Mouse (Mus musculus) naive thymus-derived CD4-positive, alpha-beta T cell, adult 2 months (primary cell): ENCODE data around the gene Slain1.
A peak's percentile ranks its signal among the peaks of the same experiment; 100 is the strongest.
"Not testable (repeated sequence)": the region's sequence is repeated elsewhere in the genome, so short reads cannot be mapped to it uniquely, and the experiment has no call there.

Experiments
- DNase-seq: peaks from one replicate; pipeline ENCODE4 v3.0.0-alpha.2; 2011; ENCODE audit warnings: low read depth

The Slain1 gene

DNA sequence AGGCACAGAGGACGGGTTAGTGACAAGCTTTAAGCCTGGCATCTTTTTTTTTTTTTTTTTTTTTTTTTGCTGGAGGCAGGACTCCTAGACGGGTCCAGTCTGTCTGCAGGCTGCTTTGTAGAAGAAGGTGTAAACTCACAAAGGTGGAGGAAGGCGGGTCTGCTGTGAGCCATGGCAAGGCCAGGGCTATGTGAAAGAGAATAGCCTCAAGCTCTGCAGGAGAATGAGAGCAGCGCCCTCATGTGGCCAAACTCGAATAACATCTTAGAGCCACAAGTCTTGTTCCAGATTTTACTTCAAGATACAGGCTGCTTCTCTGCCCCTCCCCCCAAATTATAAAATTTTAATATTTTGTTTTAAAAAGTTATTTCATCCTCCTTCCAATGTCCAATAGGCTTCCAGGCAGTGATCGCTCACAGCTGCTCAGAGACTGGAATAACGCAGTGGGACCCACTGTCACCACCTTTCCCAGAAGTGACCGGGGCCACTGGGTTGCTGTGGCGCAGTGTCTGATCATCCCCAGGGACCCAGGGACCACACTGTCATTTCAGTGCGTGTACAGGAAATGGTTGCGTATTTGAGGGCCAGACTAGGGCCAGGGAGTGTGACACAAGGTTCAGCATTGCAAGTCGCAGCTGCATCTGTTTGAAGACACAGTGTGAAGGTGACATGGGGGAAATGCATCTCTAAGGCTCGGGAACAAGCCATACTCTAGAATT, 70.8 kb downstream of the Slain1 start:
- DNase-seq = peak; percentile 72

DNA sequence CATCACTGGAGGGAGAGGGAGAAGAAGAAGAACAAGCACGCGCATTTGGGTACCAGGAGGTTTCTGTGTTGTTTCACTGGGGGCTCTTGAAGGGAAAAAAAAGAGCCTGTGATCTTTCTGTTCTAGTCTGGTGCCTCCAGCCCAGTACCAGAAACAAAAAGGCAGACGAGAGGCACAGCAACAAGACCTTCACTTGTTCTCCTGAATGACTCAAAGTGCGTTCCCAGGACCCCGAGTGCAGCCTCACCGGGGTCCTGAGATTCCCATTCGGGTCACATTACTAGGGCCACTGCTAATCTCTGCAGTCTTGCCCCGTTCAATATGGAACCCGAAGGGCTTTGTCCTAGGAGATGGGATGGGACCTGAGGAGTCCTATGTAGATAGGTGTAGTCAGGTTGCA, 73.3 kb downstream of the Slain1 start:
- no peak for DNase-seq

DNA sequence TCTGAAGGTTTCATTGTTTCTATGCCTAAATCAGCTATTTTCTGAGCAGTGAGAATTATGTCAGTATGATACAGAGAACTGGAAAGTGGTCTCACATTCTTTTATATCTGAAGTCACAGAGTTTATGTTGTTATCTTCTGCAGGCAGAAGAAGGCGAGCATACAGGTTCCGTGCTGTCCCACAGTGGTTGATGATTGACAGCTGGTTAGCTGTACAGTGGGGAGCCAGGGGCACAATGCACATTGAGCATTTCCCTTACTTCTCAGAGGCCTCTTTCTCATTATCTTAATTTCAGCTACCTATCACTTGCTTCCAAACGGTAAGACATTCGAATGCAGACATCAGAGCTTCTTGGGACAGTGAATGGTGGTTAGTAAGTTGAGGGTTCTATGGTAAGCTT, 73.8 kb downstream of the Slain1 start:
- no peak for DNase-seq

DNA sequence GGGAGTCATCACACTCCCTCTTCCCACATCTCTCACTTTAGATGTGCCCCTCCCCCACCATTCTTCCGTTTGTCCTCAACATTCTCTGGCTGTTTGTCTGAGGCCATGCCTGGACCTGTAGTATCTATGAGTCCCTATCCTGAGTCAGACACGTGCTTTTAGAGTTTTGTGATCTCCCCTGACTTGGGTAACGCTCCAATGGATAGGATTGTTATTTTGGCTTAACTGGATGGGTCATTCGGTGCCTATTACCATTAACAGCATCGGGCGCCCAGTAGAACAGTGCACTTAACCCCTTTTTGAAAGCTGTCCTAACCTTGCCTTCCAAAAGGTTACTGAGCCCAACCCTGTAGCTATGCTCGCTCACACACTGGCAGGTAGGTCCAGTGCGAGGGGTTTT, 78.5 kb downstream of the Slain1 start:
- no peak for DNase-seq

DNA sequence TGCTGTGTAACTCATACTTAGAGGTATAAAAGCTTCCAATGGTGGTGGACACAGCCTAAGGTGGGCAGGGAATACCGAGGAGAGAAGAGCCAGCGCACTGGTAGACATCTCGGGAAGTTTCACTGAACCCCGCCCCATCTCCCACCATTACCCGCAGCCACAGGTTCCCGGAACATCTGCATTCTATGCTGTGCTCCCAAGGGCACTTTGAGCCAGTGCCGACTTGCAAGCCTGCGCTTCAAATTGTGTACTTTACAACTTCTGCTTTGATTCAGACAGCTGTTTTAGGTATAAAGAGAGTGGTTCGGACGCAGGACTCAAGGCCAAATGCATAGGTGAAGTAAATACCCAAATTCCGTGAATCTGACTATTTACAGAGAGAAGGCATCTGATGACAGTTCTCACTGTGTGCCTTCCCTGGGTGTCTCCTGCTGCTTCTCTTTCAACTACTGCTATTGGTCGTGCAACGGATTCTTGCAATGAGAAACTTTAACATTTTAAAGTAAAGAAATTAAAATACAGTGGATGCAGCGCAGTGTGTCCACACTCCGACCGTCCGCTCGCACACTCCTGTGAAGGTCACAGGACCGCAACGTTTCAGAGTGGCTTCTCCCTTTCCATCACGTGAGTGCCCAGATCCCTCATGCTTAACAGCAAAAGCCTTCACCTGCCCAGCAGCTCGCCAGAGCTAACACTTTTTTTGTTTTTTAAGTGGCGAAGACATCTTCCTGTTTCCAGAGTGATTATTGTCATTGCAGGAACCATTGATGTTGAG, 79.1 kb downstream of the Slain1 start:
- no peak for DNase-seq

DNA sequence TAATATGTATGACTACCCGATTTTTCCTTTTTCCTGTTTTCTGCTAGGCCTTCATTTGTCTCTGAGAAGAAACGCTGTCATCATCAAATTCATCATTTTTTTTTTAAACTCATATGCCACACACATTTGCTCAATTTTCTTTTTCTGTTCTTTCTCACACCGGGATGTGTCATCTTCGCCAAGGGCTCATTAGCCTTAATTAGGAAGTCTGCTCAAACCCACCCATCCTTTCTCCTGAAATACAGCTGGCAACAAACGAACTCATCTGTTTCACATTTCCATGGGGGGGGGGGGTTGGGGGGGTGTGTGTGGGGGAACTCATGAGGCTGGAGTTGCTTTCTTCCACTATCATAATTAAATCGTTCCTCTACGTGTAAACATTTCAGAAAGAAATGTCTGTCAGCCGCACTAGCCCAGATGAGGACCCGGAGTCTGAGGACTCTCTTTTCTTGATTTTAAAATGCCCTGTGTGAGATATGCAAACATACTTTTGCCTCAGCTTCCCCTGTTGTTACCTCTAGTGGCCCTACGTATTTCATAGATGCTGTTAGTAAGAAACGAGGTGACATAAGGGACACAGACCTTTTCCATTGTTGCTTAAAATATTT, 79.8 kb downstream of the Slain1 start:
- no peak for DNase-seq

DNA sequence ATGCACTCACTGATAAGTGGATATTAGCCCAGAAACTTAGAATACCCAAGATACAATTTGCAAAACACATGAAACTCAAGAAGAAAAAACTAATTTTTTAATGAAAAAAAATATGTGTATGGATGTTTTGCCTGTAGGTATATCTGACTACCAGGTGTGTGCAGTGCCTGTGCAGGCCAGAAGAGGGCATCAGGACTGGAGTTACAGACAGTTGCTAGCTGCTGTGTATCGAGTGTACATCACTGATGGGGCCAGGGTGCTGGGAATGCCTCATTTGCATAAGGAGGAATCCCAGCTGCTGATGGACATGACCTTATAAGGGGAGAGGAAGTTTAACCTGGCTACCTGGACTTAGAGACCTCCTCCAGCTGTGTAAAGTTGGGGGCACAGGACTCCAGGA, 82.6 kb downstream of the Slain1 start:
- DNase-seq = no peak

DNA sequence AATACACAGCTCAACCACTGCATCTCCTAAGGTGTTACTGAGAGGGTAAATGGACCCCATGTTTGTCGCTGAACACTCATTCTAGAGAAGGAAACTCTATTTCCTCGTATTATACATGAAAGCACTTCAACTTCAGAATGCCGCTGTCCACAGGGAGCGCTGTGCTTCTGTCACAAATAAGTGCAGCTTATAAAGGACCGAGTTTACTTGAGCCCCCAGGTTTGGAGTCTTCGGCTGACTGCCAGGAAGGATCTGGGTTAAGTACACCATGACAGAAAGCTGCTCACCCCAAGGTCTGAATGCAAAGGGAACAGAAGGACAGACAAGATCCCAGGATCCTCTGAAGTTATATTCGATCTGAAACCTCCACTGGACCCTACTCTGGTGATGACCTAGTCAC, 91.2 kb downstream of the Slain1 start:
- DNase-seq = no peak

DNA sequence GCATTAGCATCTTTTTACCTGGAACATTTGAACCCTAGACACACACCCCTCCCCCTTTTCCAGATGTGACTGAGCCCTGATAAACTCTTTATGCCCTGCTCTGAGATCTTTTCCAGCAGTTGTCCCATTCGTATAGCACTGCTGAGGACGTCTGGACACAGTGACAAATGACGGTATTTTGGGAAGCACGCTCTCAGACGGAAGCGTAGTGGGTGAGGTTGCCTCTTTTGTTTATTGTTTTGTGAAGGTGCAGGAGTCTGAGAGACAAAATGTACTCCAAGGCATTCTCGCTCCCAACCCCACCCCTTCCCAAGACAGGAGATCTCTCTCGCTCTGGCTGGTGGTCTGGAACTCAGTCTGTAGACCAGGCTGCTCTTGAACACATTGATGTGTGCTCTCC, 92.1 kb downstream of the Slain1 start:
- no peak for DNase-seq

DNA sequence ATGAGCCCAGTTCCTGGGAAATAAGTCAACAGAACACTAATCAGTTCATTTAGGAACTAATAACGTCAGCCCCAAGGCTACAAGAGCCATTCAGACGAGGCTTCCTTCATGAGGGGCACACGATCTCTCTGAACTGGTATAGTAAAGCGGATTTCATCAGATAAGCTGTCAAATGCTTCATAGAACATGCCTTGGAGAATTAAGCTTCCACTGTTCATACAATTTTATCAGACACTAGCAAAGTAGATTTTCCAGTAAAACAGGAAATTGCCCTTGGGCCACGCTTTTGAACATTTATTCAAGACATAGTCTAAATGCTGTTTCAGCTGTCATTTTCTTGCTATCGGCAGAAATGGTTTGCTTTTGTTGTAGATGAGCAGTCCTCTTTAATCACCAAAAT, 97.3 kb downstream of the Slain1 start:
- no peak for DNase-seq

DNA sequence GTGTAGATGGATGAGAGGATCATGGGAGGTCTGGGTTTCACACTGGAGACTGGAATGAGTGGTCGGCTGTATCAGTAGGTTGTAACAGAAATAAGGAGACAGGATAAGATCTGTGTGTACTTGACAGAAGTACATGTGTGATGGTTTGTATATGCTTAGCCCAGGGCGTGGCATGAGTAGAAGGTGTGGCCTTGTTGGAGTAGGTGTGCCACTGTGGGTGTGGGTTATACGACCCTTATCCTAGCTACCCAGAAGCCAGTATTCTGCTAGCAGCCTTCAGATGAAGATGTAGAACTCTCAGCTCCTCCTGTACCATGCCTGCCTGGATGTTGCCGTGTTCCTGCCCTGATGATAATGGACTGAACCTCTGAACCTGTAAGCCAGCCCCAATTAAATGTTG, 100.6 kb downstream of the Slain1 start:
- DNase-seq = not testable (repeated sequence)

DNA sequence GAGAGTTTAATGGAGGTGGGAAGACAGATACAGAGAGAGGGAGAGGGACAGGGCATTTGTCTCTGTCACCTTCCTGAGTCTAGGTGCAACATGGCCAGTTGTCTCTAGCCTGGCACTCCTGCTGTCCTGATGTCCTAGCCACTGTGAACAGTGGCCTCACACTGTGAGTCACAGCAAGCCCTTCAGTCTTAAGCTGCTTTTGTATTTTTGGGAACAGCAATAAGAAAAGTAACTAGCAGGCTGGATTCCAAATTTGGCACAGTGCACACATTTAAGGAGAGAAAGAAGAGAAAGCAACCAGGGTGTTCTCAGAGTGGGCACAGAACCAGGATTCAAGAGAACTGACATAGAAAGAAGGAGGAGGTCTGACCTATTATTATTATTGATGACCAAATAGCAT, 101.4 kb downstream of the Slain1 start:
- no peak for DNase-seq

DNA sequence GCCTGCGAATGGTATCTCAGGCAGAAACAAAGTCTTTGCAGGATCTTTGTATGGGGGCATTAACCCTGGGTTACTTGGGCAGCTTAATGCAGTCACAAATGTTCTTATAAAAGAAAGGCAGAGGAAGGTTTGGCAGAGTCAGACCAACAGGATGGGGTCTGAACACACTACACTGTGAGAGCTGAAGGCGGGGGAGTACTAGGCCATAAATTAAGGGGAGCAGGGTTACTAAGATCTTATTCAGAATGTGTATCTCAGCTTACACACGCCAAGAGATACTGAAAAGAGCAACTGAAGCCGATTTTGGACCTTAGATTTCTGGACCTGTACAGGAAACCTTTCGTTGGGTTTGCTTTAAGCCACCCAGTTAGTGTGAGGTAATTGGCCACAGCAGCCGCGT, 102.7 kb downstream of the Slain1 start:
- no peak for DNase-seq

DNA sequence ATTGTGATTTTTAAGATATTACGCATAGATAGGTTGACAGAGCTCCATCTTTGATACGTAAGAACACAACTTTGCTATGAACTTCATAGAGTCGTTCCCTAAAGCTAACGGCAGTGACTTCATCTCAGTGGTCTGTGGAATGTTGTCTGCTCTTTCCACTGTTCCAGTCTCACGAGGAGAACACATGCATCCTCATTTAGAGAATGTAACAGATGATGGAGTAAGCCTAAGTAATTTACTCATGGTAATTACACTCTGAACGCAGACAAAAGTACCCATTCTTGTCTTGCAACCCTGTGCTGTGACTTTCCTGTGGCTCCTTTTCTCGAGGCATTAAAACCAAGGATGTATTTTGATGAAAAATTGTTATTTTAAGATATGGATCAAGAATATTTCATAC, 104.0 kb downstream of the Slain1 start:
- DNase-seq = no peak

DNA sequence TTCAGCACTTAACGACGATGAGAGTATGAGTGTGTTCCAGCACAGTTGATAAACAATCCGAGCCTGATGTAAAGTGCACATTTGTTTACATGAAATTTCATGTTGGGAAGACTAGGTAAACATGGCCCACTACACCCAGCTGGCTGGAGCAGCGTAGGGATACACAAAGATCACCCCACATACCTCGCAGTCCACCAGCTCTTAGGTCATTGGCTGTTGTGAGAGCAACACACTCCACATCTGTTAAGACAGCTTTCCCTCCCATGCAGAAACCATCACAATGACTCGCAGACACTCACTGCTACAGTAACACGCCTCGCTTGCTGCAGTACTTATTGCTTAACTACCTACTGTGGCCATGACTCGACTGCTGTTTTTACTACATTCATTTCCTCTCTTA, 104.4 kb downstream of the Slain1 start:
- no peak for DNase-seq
